Mouse (Mus musculus): ENCODE data around the gene Gpm6a.

Gpm6a gene

GRCm38 (mm10) chr8:54954741-54955455 is at the start of gene Gpm6a:
TSS of gene Gpm6a (plus strand) at chr8:54954843.
- DNase-seq (ENCODE audit: low spot score in 2 of 2), result peak; percentile 65 to 73

DNA sequence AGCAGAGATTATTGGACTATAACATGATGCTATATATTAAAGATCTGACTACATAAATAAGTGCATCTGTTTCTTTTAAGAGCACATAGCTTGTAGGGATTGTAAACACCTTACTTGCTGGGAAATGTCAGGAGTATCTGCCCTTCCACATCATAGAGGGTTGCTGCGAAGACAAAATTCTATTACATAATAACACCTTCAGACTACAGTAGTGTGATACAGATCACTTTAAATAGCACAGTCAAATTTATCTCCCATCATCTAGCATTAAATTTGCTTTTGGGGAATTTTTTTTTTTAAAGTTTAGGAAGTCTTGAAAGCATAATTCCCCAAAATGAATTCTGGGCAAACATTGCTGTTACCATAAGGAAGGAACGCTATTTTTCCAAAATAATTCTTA is 41.8 kb upstream of the Gpm6a start:
- no peak for DNase-seq (ENCODE audit: low spot score in 2 of 2)

DNA sequence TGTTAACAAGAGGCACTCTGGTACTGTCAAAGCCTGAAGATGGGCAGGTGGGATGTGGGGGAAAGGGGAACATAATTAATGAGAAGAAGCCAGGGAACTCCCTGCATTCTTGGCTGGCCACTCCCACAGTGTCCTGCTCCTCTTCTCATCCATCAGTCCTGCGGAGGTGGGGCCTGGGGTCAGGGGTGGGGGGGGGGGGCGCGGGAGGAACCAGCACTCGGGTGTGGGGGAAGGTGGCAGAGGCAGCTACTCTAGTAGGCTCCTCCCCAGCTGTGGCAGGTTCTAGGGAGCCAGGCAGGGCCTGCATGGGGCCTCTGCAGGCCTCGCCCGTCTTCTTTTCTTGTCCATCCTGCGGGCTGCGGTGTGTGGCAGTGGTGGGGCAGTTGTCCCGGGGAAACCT is 36.9 kb upstream of the Gpm6a start:
- DNase-seq (ENCODE audit: low spot score in 2 of 2), result no peak

DNA sequence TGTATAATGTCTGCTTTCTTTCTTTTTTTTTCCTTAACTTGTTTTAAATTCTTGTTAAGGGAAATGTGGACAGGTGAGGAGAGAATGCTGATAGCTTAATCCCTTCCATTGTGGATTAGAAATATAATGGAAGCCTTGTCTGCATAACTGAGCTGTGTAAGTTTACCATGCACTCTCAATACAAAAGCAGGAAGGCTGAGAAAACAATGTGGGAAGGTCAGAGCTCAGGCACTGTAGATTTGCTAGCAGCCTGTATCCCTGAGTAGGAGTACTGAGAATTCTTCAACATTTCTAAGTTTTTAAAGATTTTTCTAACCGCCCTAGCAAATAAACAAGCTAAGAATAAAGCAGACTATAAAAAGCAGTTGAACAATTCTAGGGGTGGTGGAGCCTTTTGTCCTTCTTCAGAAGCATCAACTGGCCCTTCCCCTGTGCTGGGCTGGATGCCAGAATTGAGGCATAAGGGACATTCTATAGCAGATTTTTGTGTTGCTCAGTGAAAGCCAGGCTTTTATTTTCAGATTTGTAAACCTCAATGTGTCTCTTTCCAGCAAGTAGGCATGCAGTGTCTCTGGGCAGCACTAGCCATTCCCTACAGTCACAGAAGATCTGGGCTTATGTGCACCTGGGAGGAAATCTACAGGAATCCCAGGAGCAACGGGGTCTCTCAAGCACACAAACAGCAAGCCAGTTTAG is 32.3 kb upstream of the Gpm6a start:
- DNase-seq (ENCODE audit: low spot score in 2 of 2), result peak; percentile 38 to 49

DNA sequence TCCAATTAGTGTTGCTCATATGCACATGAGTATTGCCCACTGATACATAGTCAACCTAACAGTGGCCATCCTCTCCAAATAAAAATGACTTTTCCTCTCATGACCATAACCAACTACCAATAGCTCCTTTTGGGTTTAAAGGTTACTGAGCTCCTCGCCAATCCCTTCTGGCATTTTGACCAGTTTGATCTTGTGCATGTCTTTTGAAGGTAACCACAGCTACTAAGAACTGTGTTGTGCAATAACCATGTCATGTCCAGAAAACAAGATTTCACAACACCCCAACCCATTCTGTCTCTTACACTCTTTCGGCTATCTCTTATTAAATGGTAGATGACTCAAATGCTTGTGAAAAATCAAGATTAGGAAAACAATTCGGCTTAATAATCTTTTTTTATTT is 29.7 kb upstream of the Gpm6a start:
- no peak for DNase-seq (ENCODE audit: low spot score in 2 of 2)

DNA sequence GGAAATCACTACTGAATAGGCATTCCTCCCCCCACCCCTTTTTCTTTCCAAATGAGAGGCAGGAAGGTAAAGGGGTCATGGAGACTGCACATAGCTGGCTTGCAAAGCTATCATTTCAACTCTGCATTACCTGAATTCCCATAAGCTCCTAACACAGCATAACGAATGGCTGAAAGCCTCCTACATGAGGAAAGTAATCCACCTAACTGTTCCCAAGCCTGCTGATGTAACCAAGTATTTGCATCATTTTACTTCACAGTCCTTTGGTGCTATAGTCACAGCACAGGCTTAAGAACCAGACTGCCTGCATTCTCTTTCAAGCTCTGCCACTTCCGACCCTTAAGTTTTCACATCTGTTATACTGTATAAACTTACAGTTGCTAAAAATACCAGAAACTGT is 22.3 kb upstream of the Gpm6a start:
- DNase-seq (ENCODE audit: low spot score in 2 of 2), result no peak

- no peak for DNase-seq (ENCODE audit: low spot score in 2 of 2)
Measured at GRCm38 (mm10) chr8:54953351-54953750, 1.3 kb upstream of the Gpm6a start.

GRCm38 (mm10) chr8:54954030-54954429 is 613 bp upstream of the Gpm6a start:
- DNase-seq (ENCODE audit: low spot score in 2 of 2), result peak; percentile 42 to 44

GRCm38 (mm10) chr8:54955456-54955800 is 785 bp downstream of the Gpm6a start:
- DNase-seq (ENCODE audit: low spot score in 2 of 2), result no peak

DNA sequence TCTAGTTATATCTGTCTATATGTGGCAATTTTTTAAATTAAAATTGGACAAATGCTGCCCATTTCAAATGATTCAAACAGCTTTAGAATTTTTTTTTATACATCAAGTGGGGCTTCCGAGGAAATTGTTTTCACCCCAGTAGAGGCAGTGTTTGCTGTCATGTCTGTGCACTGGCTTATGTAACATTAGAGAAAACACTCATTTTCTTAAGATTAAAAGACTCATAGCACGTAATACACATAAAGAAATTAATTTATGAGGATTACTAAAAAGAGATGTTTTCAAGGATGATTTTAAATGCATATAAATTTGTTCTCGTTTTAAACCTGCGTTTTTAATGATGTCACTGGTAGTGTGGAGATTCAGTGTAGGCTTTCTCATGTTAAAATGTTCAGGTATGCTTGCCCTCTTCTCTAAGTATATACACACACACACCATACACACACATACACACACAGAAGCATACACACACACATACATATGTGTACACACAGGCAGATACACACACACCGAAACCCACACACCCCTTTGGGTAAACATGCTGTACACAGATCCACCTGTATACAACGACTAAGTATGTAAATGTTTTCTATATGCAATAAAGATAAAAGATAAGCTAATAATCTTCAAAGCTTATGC is 1.4 kb downstream of the Gpm6a start:
- DNase-seq (ENCODE audit: low spot score in 2 of 2), result no peak

- peak in 1 of 2 experiments; percentile 30 for DNase-seq (ENCODE audit: low spot score in 2 of 2)
Measured at GRCm38 (mm10) chr8:54956787-54957186, 2.1 kb downstream of the Gpm6a start.

- no peak for DNase-seq (ENCODE audit: low spot score in 2 of 2)
Measured at GRCm38 (mm10) chr8:54957506-54957905, 2.9 kb downstream of the Gpm6a start.

- no peak for DNase-seq (ENCODE audit: low spot score in 2 of 2)
Measured at GRCm38 (mm10) chr8:54961571-54961970, 6.9 kb downstream of the Gpm6a start.

DNA sequence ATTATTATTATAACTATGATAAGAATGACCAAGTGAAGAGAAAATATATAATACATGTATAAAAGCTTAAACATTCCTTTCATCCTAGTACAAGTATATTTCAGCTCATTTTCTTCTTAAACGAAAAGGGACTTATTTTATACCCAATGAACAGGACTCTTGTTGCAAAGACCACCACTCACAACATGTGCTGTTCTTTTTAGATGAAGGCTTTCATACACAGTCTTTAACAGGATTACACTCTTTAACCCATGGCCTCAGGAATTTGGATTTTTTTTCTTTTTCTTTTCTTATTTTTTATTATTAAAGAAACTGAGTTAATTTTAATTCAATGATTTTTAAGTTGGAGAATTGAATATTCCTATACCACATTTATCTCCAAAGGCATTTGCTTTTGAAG is 20.4 kb downstream of the Gpm6a start:
- no peak for DNase-seq (ENCODE audit: low spot score in 2 of 2)

GRCm38 (mm10) chr8:54975506-54975905 is 20.9 kb downstream of the Gpm6a start:
- no peak for DNase-seq (ENCODE audit: low spot score in 2 of 2)

DNA sequence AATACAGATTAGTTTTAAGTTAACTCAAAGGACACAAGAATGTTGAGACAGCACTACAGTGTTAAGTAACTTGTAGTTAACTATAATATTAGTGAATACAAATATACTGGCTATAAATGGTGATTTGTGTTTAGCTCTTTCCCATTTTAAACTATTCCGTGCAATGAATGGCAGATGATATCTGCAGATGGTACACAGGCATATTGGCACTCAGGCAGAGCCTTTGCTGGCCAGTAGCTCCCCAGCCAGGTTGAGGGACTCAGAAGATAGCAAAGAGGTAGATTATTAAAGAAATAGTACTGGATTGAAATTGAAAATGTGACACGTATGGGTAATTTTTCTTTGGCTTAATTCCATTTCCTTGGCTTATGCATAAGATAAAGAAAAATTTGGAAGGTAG is 21.3 kb downstream of the Gpm6a start:
- DNase-seq (ENCODE audit: low spot score in 2 of 2), result no peak

- no peak for DNase-seq (ENCODE audit: low spot score in 2 of 2)
Measured at GRCm38 (mm10) chr8:54976663-54977062, 22.0 kb downstream of the Gpm6a start.

DNA sequence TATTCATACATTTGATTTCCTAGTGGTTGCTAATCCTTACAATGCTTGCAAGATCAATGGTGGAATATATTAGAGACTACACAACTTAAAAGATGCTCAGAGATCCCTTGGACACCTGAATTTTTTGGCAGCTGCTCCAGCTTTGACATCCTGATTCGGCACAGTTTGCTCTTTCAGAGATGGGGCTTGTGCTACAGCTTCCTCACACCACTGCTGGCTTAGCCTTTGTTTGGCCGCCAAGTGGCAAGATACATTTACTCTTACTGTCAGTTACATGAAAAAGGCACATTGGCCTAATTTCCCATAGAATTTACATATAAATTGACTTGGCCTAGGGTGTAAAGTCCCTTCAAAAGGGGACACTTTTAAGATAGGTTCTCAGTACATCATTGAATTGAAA is 32.1 kb downstream of the Gpm6a start:
- no peak for DNase-seq (ENCODE audit: low spot score in 2 of 2)

DNA sequence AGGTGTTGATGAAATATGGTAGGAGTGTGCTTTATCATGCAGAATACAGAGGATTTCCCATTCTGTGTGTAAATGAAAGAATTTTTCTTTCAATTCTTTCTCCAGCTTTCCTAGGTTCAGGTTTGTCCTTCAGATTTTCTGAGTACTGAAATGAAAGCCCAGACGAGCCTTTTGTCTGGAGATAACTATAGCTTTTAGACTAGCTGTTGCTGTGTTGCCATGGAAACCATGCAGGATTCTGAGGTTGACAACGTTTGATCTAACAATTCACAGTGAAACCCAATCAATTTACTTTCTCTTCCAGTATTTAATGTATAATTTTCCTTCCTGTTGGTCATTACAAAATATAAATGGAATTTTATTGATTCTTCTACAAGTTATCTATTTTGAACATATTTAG is 34.5 kb downstream of the Gpm6a start:
- DNase-seq (ENCODE audit: low spot score in 2 of 2), result no peak

GRCm38 (mm10) chr8:54991840-54992609 is 37.4 kb downstream of the Gpm6a start:
- DNase-seq (ENCODE audit: low spot score in 2 of 2), result no peak

- DNase-seq (ENCODE audit: low spot score in 2 of 2), result no peak
Measured at GRCm38 (mm10) chr8:54995662-54996061, 41.0 kb downstream of the Gpm6a start.

DNA sequence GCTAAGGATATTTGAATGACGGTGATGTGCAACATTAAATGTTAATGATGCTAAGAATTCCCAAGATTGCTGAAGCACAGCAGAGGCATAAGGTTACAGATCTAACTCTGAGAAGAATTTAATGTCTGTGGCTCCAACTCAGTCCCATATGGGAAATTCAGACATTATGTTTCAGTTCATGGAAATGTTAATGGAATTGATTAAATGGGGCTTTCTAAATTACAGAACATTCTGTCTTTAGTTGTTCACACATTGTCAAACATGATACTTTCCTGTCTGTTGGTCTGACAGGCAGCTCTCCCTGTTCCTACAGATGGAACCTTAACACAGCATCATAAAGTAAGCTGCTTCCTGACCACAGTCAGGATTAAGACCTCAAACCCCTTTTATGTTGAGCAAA is 47.8 kb downstream of the Gpm6a start:
- no peak for DNase-seq (ENCODE audit: low spot score in 2 of 2)
